Mouse (Mus musculus): ENCODE measurements around the gene Olfr789.

The Olfr789 gene
- long read RNA-seq, experiment 1, result 0 reads
- long read RNA-seq, experiment 2, result 0 reads

- intact Hi-C loops (cut with DNase I), result no loop called here
Measured at GRCm38 (mm10) chr10:129484452-129484851, at the start of gene Olfr789. Gene Olfr789 (plus strand): TSS chr10:129484752.

- intact Hi-C loops (cut with DNase I), result no loop called here
Measured at GRCm38 (mm10) chr10:129461562-129461961, 23.0 kb upstream of the Olfr789 start, which contains the start of gene Olfr787. Gene Olfr787 (plus strand): TSS chr10:129461862.

GRCm38 (mm10) chr10:129470698-129471097, 13.9 kb upstream of the Olfr789 start, which contains the start of gene Olfr788:
Gene Olfr788 (plus strand): TSS chr10:129470998.
- intact Hi-C loops (cut with DNase I), result no loop called here

- intact Hi-C loops (cut with DNase I), result no loop called here
Measured at GRCm38 (mm10) chr10:129473256-129473655, 11.3 kb upstream of the Olfr789 start.

GRCm38 (mm10) chr10:129473723-129474122, 10.8 kb upstream of the Olfr789 start:
- intact Hi-C loops (cut with DNase I), result no loop called here

- intact Hi-C loops (cut with DNase I), result no loop called here
Measured at GRCm38 (mm10) chr10:129490101-129490500, 5.5 kb downstream of the Olfr789 start.

GRCm38 (mm10) chr10:129498192-129498591, 13.6 kb downstream of the Olfr789 start, which contains the start of gene Olfr790:
Gene Olfr790 (plus strand): TSS chr10:129498492.
- intact Hi-C loops (cut with DNase I), result no loop called here

GRCm38 (mm10) chr10:129521492-129521891, 36.9 kb downstream of the Olfr789 start, which contains the start of gene Olfr791:
Gene Olfr791 (plus strand): TSS chr10:129521792.
- intact Hi-C loops (cut with DNase I), result no loop called here

GRCm38 (mm10) chr10:129538862-129539261, 54.3 kb downstream of the Olfr789 start, which contains the start of gene Olfr792:
Gene Olfr792 (plus strand): TSS chr10:129539162.
- intact Hi-C loops (cut with DNase I), result no loop called here

All from adrenal gland (tissue).